Mouse (Mus musculus): ENCODE data around the gene 4930407I10Rik. TPM values are rescaled to one million over a fixed set of nuclear protein-coding genes. Genes with fewer than 3 reads are reported as not detected.

4930407I10Rik gene
- polyA plus RNA-seq, 1 experiment: 0.02 TPM

DNA sequence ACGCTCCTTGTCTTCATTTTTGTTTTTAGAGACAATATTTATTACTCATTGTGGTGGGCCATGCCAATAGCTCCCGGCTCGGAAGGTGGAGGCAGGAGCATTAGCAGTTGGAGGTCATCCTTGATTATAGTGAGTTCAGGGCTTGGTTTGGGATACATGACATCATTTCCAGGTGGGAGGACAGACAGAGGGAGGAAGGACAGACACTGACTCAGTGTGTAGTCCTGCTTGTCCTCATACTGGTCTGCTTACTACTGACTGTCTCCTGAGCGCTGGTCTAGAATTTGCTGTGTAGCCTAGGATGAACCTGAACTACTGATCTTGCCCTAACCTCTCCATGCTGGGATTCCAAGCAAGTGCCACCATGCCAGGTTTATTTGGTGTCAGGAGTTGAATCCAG is 25.2 kb upstream of the 4930407I10Rik start, which contains the start of gene Desi1:
Gene Desi1 (minus strand): TSS at position 101 of the 400 bp plus-strand sequence.
- Histone ChIP-seq H3K27ac (ENCODE audit: insufficient read depth, low read depth, low read length) (no peak within 1 kb of the TSS), H3K4me1 (ENCODE audit: control insufficient read depth, insufficient read depth, low read length) (no peaks in the 10 kb centered on the region), H3K27me3 (replicated peaks; ENCODE audit: control insufficient read depth, insufficient read depth, low read length) (no peaks in the 10 kb centered on the region), H3K4me3 (ENCODE audit: insufficient read depth, low read depth, low read length) (no peak within 1 kb of the TSS), H3K36me3 (ENCODE audit: control insufficient read depth, insufficient read depth, low read length) (no peaks in the 10 kb centered on the region)
- TF ChIP-seq POLR2A (IDR thresholded peaks at IDR 0.05; ENCODE audit: low read depth, low read length): no peak
- TF ChIP-seq CTCF (conservative IDR thresholded peaks at IDR 0.05; ENCODE audit: insufficient read depth, insufficient read length, low read depth, low read length): no peak
- DNase-seq: no peak
- 90% methylated on average over 4 of the region's 4 CpGs for WGBS

DNA sequence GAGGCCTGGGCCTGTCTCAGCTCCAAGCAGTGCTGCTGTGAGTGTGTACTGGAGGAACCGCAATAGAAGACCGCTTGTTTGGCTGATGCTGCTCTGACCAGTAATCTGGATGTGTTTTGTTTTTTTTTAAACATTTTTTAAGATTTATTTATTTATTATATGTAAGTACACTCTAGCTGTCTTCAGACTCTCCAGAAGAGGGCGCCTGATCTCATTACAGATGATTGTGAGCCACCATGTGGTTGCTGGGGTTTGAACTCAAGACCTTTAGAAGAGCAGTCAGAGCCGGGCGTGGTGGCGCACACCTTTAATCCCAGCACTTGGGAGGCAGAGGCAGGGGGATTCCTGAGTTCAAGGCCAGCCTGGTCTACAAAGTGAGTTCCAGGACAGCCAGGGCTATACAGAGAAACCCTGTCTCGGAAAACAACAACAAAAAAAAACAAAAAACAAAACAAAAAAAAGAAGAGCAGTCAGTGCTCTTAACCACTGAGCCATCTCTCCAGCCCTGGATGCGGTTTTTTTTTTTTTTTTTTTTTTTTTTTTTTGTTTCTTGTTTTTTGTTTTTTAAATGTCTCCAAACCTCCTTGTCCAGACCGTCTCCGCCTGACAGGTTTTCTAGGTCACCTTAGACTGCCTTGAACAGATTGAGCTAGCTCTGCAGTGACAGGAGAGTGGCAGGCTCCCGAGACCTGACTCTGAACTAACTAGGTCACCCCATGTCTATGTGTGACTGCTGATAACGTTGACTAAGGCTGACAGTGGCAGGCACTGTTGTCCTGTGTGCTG is 22.9 kb upstream of the 4930407I10Rik start:
- peak; percentile 41 for DNase-seq
- 65% methylated on average over 12 of the region's 12 CpGs for WGBS
- Histone ChIP-seq H3K27me3 (replicated peaks; ENCODE audit: control insufficient read depth, insufficient read depth, low read length) (no peaks in the 10 kb centered on the region), H3K4me3 (ENCODE audit: insufficient read depth, low read depth, low read length) (no peak overlapping the region), H3K36me3 (ENCODE audit: control insufficient read depth, insufficient read depth, low read length) (peaks cover 2% of the 10 kb centered on the region; the same call in 1 of the 2 replicates), H3K27ac (ENCODE audit: insufficient read depth, low read depth, low read length) (no peak overlapping the region), H3K4me1 (ENCODE audit: control insufficient read depth, insufficient read depth, low read length) (no peaks in the 10 kb centered on the region)
- TF ChIP-seq POLR2A (IDR thresholded peaks at IDR 0.05; ENCODE audit: low read depth, low read length): no peak

GRCm38 (mm10) chr15:82040650-82041049 is 18.3 kb upstream of the 4930407I10Rik start:
- peak; percentile 34 for DNase-seq
- 97% methylated on average over 1 of the region's 1 CpGs for WGBS
- TF ChIP-seq CTCF (conservative IDR thresholded peaks at IDR 0.05; ENCODE audit: insufficient read depth, insufficient read length, low read depth, low read length) (peak; percentile 83), POLR2A (IDR thresholded peaks at IDR 0.05; ENCODE audit: low read depth, low read length) (no peak)
- Histone ChIP-seq H3K4me3 (ENCODE audit: insufficient read depth, low read depth, low read length) (no peak overlapping the region), H3K27me3 (replicated peaks; ENCODE audit: control insufficient read depth, insufficient read depth, low read length) (no peaks in the 10 kb centered on the region), H3K4me1 (ENCODE audit: control insufficient read depth, insufficient read depth, low read length) (no peaks in the 10 kb centered on the region), H3K27ac (ENCODE audit: insufficient read depth, low read depth, low read length) (no peak overlapping the region), H3K36me3 (ENCODE audit: control insufficient read depth, insufficient read depth, low read length) (peaks cover 4% of the 10 kb centered on the region)

GRCm38 (mm10) chr15:82044166-82044784 is 14.7 kb upstream of the 4930407I10Rik start:
- DNase-seq: peak; percentile 13
- Histone ChIP-seq H3K27me3 (replicated peaks; ENCODE audit: control insufficient read depth, insufficient read depth, low read length) (no peaks in the 10 kb centered on the region), H3K27ac (ENCODE audit: insufficient read depth, low read depth, low read length) (no peak overlapping the region), H3K4me1 (ENCODE audit: control insufficient read depth, insufficient read depth, low read length) (peaks cover 3% of the 10 kb centered on the region; the same call in 1 of the 2 replicates), H3K4me3 (ENCODE audit: insufficient read depth, low read depth, low read length) (no peak overlapping the region), H3K36me3 (ENCODE audit: control insufficient read depth, insufficient read depth, low read length) (peaks cover 4% of the 10 kb centered on the region)
- 96% methylated on average over 7 of the region's 7 CpGs for WGBS
- TF ChIP-seq CTCF (conservative IDR thresholded peaks at IDR 0.05; ENCODE audit: insufficient read depth, insufficient read length, low read depth, low read length) (no peak), POLR2A (IDR thresholded peaks at IDR 0.05; ENCODE audit: low read depth, low read length) (no peak)

DNA sequence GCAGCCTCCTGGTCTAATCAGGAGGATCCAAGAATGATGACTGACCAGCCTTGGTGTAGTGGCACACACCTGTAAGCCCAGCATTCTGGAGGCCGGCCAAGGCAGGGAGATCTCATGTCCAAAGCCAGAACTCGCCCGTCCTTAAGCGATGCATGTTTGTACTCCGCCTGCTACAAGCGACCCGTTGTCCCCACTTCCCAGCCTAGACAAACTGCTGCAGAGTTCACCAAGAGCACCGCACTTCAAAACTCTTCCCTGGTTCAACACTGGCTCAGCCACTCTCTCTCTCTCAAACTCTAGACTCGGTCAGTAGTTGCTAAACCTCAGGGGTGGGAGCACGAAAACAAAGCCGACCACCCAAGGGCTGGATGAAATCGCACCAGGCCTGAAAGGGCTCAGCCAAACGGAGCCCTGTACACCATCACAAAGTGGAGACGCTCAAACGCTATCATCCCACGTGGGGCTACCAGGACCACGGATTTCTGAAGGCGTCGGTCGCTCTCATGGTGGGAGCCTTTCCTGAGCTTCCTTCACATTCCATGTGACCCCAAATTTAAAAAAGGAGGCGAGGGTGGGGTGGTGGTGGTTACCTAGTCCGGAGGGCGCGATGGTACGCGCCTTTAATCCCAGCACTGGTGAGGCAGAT is 12.6 kb upstream of the 4930407I10Rik start:
- Histone ChIP-seq H3K4me3 (ENCODE audit: insufficient read depth, low read depth, low read length) (peak overlapping the region; percentile 97), H3K27ac (ENCODE audit: insufficient read depth, low read depth, low read length) (no peak overlapping the region)
- peak; percentile 20 for DNase-seq

GRCm38 (mm10) chr15:82047080-82047883 is 11.7 kb upstream of the 4930407I10Rik start, which contains the start of gene Snu13:
Gene Snu13 (minus strand): TSS chr15:82047598.
- Histone ChIP-seq H3K36me3 (ENCODE audit: control insufficient read depth, insufficient read depth, low read length) (peaks cover 2% of the 10 kb centered on the region), H3K27me3 (replicated peaks; ENCODE audit: control insufficient read depth, insufficient read depth, low read length) (no peaks in the 10 kb centered on the region), H3K27ac (ENCODE audit: insufficient read depth, low read depth, low read length) (peak within 1 kb of the TSS; percentile 83), H3K4me3 (ENCODE audit: insufficient read depth, low read depth, low read length) (peak within 1 kb of the TSS; percentile 97), H3K4me1 (ENCODE audit: control insufficient read depth, insufficient read depth, low read length) (peaks cover 3% of the 10 kb centered on the region; the same call in 1 of the 2 replicates)
- under 1% methylated on average over 74 of the region's 74 CpGs for WGBS
- DNase-seq: peak; percentile 95
- TF ChIP-seq CTCF (conservative IDR thresholded peaks at IDR 0.05; ENCODE audit: insufficient read depth, insufficient read length, low read depth, low read length) (no peak), POLR2A (IDR thresholded peaks at IDR 0.05; ENCODE audit: low read depth, low read length) (peak; percentile 68)

More for the DNA sequence above, 12.6 kb upstream of the 4930407I10Rik start:
- WGBS: under 1% methylated on average over 26 of the region's 26 CpGs
- Histone ChIP-seq H3K4me1 (ENCODE audit: control insufficient read depth, insufficient read depth, low read length) (peaks cover 3% of the 10 kb centered on the region; the same call in 1 of the 2 replicates), H3K36me3 (ENCODE audit: control insufficient read depth, insufficient read depth, low read length) (peaks cover 2% of the 10 kb centered on the region), H3K27me3 (replicated peaks; ENCODE audit: control insufficient read depth, insufficient read depth, low read length) (no peaks in the 10 kb centered on the region)
- no peak for TF ChIP-seq POLR2A (IDR thresholded peaks at IDR 0.05; ENCODE audit: low read depth, low read length)
- no peak for TF ChIP-seq CTCF (conservative IDR thresholded peaks at IDR 0.05; ENCODE audit: insufficient read depth, insufficient read length, low read depth, low read length)
